Mouse (Mus musculus) kidney, postnatal 4 days (tissue): ENCODE data around the gene Rtf2.

Experiments used
- DNase-seq, 2 experiments: peaks; one replicate each; pipeline ENCODE4 v3.0.0; 2021; ENCODE audit warnings: mixed read lengths in 2 of 2

Rtf2 gene

DNA sequence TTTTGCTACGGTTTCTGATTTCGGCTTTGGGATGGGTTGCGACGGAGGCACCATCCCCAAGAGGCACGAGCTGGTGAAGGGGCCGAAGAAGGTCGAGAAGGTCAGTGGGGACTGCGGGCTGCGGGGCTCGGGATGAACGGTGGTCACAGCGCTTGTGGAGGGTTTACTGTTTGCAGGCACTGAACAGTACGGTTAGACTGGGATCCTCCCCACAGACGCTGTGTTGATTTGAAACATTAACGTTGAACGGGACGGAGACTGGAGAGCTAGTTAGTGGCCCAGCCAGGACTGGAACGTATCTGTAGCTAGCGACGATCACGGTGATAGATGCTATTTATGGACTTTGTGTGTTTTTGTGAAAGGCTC, 267 bp downstream of the Rtf2 start:
- DNase-seq: no peak

DNA sequence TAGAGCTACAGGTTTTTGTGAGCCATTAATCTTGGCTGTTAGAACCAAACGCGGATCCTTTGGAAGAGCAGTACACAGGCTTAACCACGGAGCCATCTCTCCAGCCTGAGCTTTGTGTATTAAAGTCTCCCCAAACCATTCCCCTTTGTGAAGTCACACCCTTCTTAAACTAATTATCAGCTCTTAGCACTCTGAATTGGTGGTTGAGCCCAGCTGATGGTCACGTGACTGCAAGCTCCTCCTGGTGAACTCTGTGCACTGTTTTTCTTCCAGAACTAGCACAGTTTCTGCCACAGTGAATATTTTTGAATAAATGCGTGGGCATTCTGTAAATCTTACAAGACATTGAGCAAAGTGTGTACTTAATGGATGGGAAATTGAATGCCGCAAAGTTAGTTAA, 820 bp downstream of the Rtf2 start:
- DNase-seq: peak in 1 of 2 experiments; percentile 27

DNA sequence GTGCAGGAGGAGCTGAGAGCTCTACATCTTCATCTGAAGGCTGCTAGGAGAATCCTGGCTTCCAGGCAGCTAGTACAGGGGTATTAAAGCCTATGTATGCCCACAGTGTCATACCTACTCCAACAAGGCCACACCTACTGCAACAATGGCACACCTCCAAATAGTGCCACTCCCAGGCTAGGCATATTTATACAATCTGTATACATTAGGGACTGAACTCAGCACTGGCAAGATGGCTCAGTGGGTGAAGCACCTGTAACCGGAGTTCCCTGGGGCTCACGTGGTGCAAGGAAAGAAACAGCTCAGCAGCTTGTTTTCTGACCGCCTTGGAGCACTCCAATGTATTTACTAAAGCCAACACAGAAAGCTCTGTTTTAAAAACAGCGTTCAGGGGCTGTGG, 5.3 kb downstream of the Rtf2 start:
- DNase-seq: no peak

DNA sequence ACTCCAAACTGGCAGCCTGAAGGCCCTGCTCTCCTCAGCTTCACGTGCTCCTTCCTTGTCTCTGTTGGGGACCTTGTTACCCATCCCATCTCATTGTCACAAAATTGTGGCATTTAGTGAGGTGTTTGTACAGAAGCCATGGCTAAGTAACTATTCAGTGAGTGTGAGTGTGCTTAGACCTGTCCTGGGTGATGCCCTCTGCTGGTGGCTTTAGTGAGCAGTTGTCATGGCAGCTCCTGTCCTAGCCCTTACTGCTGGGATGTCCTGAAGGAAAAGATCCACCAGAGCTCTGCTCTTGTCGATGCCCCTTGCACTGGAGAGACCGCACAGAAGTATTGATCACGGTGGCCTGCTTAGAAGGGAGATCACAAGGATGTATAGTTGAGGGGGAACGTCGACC, 7.0 kb downstream of the Rtf2 start:
- DNase-seq: peak; percentile 49 to 65

DNA sequence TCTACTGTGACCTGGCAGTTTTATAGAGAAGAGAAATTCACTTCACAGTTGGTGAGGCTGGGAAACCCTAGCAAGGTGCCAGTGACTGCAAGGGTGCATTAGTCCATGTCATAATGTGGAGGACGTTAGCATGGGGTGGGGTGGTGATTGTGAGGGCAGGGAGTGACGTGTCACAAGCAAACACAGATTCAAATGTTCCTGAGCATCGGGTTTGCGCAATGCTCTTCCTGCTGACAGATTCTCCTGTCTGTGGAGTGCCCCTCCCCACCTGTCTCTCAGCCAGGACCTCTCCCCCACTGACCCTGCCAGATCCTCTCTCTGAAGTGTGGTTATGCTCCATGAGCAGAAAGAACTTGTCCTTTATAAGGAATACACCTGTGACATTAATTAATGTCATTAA, 8.0 kb downstream of the Rtf2 start:
- DNase-seq: no peak

DNA sequence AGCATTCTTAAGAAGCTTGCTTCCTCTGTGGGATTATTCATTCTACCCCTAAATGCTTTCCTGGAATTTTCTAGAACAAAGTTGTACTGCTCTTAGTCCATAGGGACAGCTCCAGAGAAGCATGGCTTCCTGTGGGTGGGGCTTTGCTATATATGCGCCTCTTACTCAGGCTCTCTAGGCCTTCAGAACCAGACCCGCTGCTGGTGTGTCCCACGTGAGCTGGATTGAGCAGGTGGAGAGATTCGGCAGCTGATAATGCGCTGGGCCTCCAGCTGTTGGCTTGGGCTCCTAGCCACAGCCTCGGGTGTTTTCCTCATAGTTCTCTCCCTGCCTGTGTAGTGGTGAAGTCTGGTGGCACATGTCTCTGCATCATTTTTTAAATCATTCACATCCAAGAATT, 10.3 kb downstream of the Rtf2 start:
- DNase-seq: no peak

DNA sequence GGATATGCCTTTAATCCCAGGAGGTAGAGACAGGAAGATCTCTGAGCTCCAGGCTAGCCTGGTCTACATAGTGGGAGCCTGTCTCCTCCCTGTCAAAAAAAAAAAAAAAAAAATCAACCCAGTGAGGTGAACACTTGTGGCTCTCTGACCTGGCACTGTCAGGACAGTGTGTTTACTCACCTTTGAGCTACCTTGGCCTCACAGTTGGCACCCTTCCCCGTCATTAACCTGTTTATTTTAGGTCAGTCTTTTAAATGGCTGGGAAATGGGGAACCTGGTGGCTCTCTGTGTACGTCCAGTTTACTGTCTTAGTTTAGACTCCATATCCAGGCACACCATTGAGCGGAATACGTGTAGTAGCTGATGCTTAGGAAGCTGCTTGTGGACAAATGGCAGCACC, 11.7 kb downstream of the Rtf2 start:
- no peak for DNase-seq

DNA sequence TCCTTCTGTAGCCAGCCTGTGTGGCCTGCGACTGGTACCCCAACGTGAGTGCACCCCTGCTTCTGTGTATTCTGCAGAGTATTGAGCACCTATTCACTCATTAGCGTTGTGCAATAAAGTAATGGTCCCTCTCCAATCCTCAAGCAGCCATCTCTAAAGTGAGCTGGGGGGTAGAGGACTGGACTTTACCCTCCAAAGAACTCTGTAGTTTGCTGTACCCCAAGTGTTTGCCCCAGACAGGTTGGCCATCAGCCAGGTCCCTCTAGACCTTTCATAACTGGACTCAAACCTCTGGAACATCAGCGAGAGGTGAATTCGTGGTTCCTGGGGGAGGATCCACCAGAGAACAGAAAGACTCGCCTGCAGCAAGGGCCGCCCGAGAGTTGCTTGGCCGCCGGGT, 12.1 kb downstream of the Rtf2 start:
- no peak for DNase-seq

DNA sequence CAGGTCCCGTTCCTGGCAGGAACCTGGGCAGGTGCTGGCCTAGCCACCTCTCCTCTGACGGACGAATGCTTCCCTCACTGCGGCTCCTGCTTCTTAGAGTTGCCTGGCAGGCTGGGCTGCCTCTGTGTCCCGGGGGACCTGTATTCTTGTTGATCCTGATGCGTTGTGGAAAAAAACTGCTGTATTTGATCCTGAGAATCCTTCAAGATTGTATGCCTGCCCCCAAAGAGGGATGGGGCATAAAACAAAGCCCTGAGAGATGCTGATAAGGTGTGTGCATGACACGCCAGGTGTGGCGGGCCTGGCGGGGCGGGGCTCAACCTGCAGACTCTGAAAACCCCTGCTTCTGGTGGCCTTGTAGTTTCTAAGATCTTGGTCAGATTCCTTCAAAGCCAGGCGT, 18.1 kb downstream of the Rtf2 start, which contains the start of gene Gcnt7:
Gene Gcnt7 (minus strand): TSS at position 101 of the 400 bp plus-strand sequence.
- DNase-seq: no peak

DNA sequence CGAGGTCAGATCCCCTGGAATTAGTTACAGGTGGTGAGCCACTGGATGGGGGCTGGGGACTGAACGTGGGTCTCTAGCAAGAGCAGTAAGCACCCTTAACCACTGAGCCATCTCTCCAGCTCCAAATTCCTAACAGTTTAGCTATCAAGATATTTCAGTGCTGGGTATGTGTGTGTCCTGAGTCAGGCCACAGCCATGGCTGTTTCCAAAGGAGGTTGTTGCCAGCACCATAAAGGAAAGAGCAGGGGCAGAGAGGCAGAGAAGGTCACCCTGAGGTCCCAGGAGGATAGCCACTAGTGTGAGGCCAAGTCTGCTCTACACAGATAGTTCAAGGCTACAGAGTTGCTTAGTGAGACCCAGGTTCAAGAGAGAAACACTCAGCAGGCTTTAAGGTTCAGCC, 20.3 kb downstream of the Rtf2 start:
- no peak for DNase-seq

DNA sequence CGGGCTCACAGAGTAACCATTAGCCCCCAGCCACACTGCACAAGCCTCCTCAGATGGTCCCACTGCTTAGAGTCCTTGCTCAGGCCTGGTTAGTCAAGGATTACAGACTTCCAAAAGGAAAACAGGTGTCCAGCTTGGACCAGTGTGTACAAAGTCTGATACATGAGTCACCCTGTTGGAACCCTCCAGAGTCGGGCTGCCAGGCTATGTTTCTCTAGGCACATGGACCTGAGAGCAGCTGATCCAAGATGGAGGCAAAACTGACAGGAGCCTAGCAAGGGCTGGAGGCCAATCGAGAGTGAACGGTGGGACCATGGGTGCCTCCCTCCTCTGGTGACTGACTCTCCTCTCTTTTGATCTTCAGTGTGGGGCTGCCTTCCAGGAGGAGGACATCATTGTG, 22.5 kb downstream of the Rtf2 start:
- no peak for DNase-seq

DNA sequence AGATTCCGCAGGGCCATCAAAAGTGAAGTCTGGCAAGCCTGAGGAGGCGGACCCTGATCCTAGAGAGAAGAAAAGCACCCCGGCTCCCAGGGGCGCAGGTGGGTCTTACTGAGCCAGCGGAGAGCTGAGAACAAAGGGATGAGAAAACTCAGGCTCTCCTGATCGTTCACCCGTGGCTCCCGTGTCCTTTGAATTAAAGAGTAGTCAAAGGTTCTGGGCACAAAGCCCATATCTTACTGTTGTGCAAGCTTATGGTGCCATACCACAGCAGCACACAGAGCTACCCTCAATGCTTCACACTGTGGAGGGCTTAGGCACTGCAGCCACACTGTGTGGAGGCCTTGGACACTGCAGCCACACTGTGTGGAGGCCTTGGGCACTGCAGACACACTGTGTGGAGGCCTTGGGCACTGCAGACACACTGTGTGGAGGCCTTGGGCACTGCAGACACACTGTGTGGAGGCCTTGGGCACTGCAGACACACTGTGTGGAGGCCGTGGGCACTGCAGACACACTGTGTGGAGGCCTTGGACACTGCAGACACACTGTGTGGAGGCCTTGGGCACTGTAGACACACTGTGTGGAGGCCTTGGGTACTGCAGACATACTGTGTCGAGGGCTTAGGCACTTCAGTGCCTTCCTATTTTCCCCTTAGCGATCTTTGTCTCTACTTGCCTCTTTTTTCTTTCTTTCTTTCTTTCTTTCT, 26.2 kb downstream of the Rtf2 start:
- DNase-seq: peak in 1 of 2 experiments; percentile 12

DNA sequence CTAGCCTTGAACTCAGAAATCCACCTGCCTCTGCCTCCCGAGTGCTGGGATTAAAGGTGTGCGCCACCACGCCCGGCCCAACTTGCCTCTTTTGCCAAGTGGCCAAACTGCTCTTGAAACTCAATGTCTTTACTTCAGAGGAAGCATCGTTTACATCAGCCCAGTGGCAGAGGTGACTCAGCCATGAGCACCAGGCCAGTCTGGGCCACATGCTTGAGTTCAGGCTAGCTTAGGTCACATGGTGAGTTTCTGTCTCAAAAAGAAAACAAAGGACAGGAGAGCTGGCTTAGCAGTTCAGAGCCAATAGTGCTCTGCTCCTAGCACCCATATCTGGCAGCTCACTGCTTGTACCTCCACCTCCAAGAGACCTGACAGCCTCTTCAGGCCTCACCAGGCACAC, 26.9 kb downstream of the Rtf2 start:
- no peak for DNase-seq

DNA sequence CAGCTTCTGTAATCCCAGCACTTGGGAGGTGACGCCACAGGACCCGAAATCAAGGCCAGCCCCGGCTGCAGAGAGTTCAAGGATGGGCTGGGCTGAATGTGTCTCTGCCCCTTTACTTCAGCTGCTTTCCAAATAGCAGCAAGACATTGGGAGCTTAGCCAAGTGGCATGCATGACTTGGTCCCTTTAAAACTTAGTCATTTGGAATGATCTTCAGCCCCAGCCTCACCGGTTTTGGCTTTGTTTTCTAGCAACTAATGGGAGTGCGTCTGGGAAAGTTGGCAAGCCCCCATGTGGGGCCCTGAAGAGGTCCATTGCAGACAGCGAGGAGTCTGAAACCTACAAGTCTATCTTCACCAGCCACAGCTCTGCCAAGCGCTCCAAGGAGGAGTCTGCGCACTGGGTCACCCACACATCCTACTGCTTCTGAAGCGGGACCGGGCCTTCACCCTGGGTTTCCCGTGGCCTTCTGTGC, 28.0 kb downstream of the Rtf2 start:
- peak in 1 of 2 experiments; percentile 45 for DNase-seq

DNA sequence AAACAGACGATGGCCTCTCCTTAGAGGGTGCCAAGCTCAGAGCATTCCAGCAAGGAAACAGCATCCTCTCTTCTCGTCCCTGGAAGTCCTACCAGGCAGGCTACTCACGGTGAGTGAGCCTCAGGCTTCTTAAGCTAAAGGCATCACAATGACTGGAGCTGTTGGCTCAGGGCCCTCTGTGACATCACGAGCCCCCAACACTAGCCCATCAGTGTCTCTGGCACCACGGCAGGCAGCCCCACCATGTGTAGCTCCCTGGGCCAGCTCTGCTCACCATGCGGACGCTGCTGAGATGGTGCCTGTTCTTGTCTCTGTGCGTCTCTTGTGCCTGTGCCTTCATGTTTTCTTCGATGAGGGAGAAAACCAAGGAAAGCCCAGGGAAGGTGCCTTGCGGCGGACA, 32.0 kb downstream of the Rtf2 start, which contains the start of gene Fam209:
Gene Fam209 (plus strand): TSS at position 203 of the 400 bp plus-strand sequence.
- DNase-seq: no peak

DNA sequence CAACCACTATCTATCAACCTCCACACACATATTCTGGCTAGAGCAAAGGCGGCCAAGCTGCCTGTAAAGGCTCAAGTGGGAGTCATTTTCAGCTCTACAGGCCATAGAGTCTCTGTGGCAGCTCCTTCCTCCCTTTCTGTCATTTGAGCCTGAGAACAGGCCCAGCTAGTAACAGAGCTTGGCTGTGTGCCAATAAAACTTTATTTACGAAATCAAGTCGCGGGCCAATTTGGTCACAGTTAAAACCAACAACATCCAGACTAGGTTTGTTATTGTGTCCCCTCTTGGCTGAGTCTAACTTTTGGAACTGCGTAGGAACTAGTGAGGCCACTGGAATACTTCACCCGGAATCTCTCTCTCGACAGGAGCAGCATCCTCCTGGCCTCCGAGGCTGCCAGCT, 33.2 kb downstream of the Rtf2 start:
- no peak for DNase-seq

DNA sequence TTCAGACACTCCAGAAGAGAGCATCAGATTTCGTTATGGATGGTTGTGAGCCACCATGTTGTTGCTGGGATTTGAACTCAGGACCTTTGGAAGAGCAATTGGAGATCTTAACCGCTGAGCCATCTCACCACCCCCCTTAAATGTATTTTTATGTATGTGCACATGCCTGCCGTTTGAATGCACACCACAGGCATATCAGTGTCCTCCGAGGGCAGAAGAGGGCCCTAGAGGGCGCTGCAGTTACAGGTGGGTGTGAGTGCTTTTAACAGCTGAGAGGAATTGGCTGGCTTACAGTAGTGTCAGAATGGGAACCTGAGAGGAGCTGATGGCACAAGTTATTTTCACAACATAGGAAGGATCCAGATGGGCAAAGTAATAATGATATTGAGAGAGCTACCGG, 34.6 kb downstream of the Rtf2 start:
- DNase-seq: peak; percentile 63 to 74

DNA sequence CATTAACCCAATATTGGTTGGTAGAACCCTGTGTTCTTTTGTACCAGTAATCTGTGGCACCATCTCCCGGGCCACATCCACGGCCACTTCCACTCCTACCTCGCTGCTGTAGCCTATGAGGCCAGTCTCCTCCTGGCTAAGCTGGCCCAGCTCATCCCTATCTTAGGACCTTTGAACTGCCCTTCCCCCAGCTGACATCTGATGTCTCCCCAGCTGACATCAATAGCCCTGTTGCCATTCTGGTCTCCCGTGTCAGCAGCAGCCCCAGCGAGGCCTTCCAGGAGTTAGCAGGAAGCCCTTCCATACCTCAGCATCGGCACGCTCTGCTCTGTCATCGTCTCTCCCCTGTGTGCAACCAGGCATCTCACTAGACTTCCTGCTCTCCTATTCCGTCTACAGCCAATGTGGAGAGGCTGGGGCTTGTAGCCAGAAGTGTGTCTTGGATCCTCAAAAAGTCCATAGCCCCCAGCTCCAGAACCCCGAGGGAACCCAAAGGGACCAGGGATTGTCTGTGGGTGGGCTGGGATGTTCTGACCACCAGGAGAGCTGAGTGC, 36.4 kb downstream of the Rtf2 start:
- peak; percentile 22 to 29 for DNase-seq

DNA sequence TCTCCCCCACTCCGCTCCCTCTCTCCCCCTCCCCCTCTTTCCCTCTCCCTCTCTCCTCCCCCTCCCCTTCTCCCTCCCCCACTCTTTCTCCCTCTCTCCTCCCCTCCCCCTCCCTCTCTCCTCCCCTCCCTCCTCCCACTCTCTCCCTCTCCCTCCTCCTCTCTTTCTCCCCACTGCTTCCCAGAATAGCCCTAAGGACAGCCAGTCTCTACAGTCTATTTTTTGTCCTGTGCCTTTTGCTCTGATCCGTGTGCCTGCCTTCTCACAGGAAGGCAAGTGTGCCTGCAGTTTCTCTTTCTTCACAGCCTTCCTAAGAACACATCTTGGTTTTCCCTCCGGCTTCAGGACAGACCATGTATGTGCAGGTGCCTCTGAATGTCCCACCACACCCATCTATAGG, 37.0 kb downstream of the Rtf2 start:
- DNase-seq: no peak

DNA sequence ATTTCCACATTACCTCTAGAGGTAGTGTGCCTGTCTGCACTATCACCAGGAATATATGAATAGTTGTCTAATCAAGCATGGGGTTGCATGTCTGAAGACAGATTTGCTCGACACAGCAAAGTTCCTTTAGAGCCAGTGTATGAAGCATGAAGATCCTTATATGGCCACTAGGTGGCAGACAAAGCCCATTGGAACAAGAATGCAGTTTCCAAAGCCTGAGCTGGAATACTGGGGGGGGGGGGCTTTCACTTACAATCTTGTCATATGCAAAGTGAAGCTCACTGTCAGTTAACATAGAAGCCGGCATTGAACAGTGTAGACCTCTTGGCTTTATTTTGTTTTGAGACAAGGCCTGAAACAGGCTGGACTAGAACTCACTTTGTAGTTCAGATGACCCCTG, 37.5 kb downstream of the Rtf2 start:
- peak; percentile 36 to 63 for DNase-seq

DNA sequence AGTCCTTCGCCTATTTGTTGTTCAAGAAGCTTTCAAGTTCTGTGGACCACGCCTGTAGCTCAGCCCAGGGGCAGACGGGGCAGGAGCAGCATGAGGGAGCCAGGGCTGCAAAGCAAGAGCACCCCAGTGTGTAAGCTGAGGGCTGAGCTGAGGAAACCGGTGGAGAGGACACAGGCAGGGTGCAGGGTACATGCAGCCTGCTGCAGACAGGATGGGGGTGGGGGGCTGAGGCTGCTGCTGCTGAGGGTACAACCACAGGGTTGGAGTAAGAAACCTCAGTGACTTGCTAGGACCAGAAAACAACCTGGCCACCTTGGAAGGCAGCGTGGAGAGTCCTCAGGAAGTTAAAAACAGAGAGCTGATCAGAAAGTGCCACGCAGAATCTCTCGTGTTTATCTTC, 39.9 kb downstream of the Rtf2 start:
- no peak for DNase-seq

DNA sequence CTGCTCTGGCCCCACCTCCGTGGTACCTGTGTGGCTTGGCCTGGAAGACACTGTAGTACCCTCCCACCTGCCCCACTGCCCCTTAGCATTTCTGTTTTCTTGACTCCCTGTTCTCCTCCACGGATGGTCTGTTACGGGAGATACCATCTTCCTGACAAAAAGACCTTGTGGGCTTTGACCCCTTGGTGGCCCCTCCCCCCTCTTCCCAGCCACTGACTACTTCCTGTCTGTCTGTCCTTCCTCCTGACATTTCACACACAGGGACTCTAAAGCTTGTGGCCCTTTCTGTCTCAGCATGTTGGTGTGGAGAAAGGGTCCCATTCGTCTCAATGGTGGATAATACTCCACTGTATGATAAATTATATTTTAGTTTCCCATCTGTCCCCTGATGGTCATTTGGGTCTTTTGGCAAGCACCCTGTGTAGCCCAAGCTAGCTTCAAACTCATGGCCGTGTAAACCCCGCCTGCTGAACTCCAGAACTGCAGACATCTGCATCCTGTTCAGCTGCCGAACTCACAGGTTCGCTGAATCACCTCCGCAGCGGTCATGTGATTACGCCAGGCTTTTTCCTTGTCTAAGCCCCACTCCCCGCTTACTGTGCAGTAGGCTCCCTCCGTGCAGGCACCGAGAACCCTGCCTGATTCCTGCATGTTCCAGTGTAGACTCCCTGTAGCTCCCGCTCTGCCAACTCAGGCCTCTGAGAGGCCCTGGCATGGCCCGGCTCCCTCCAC, 41.5 kb downstream of the Rtf2 start:
- no peak for DNase-seq

DNA sequence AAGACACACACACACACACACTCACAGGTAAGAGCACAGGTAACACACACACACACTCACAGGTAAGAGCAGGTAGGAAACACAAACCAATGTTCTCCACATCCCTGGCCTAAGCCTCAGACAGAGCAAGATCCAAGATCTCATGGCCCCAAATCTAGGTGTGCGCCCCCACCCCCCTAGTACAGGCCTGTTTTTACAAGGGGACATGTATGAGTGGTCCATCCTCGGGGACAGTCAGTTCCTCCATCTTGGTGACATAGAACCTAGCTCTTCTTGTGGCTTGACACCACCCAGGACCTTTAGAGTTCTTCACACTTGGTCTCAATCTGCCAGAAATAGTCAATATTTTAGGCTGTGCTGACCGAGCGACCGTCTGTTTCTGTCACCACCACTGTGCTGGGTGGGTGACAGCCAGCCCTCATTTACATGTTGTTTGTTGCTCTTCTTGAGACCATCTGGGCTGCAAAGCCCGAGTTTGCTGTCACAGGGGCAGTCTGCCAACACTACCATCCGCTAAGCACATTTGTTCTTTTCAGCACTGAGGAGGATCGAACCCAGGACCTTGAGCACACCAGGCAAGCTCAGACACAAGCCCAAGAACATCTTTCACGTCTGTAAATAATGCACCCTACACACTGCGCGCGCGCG, 43.5 kb downstream of the Rtf2 start:
- no peak for DNase-seq
